Mouse (Mus musculus): Measurements from ENCODE around the gene Icam5. TPM values are rescaled to one million over a fixed set of nuclear protein-coding genes. Genes with fewer than 3 reads are reported as not detected.

The Icam5 gene
- polyA plus RNA-seq, 1 experiment from 2014 or later = not detected

- Histone ChIP-seq H3K4me1 (ENCODE audit: control insufficient read depth in 2 of 2, insufficient read depth in 2 of 2, low read length in 2 of 2) (no peaks in the 10 kb centered on the region), H3K4me3 (ENCODE audit: control insufficient read depth in 1 of 2, insufficient read depth in 1 of 2, low read depth in 1 of 2, low read length in 2 of 2) (no peak overlapping the region), H3K9me3 (ENCODE audit: control insufficient read depth, low read length) (no peaks in the 10 kb centered on the region), H3K36me3 (ENCODE audit: control insufficient read depth, insufficient read depth, low read length) (peaks cover 6% of the 10 kb centered on the region; the same call in 1 of the 2 replicates), H3K27ac (replicated peaks in 1 of 2; ENCODE audit: control insufficient read depth in 1 of 2, insufficient read depth in 1 of 2, low read depth in 2 of 2, low read length in 2 of 2) (no peak overlapping the region), H3K4me2 (ENCODE audit: low read length) (no peak overlapping the region), H3K27me3 (ENCODE audit: control insufficient read depth, insufficient read depth, low read length) (peaks cover 13% of the 10 kb centered on the region; the same call in 1 of the 2 replicates), H3K9ac (ENCODE audit: low read length) (no peak overlapping the region)
- ATAC-seq (ENCODE audit: insufficient number of reproducible peaks, insufficient read depth, low FRiP score, low read depth) = no peak
- 74% methylated on average over 1 of the region's 1 CpGs for WGBS
Measured at GRCm38 (mm10) chr9:21022726-21023125, 9.1 kb upstream of the Icam5 start.

- peaks cover 11 to 13% of the 10 kb centered on the region in 2 experiments for H3K4me1 ChIP-seq (ENCODE audit: control insufficient read depth in 2 of 2, insufficient read depth in 2 of 2, low read length in 2 of 2)
- H3K4me3 ChIP-seq (ENCODE audit: control insufficient read depth in 1 of 2, insufficient read depth in 1 of 2, low read depth in 1 of 2, low read length in 2 of 2) = no peak overlapping the region
- H3K36me3 ChIP-seq (ENCODE audit: control insufficient read depth, insufficient read depth, low read length) = peaks cover 6% of the 10 kb centered on the region; the same call in 1 of the 2 replicates
- WGBS = 61% methylated on average over 19 of the region's 19 CpGs
- H3K9me3 ChIP-seq (ENCODE audit: control insufficient read depth, low read length) = no peaks in the 10 kb centered on the region
- ATAC-seq (ENCODE audit: insufficient number of reproducible peaks, insufficient read depth, low FRiP score, low read depth) = no peak
- no peak overlapping the region for H3K4me2 ChIP-seq (ENCODE audit: low read length)
- H3K27me3 ChIP-seq (ENCODE audit: control insufficient read depth, insufficient read depth, low read length) = peaks cover 10% of the 10 kb centered on the region
- H3K9ac ChIP-seq (ENCODE audit: low read length) = no peak overlapping the region
- H3K27ac ChIP-seq (replicated peaks in 1 of 2; ENCODE audit: control insufficient read depth in 1 of 2, insufficient read depth in 1 of 2, low read depth in 2 of 2, low read length in 2 of 2) = no peak overlapping the region
Measured at GRCm38 (mm10) chr9:21025258-21025810, 6.5 kb upstream of the Icam5 start.

GRCm38 (mm10) chr9:21026849-21027248 is 5.0 kb upstream of the Icam5 start:
- Histone ChIP-seq H3K4me1 (ENCODE audit: control insufficient read depth in 2 of 2, insufficient read depth in 2 of 2, low read length in 2 of 2) (peaks cover 16 to 20% of the 10 kb centered on the region in 2 experiments), H3K4me3 (ENCODE audit: control insufficient read depth in 1 of 2, insufficient read depth in 1 of 2, low read depth in 1 of 2, low read length in 2 of 2) (no peak overlapping the region), H3K27me3 (ENCODE audit: control insufficient read depth, insufficient read depth, low read length) (peaks cover 14% of the 10 kb centered on the region), H3K9me3 (ENCODE audit: control insufficient read depth, low read length) (no peaks in the 10 kb centered on the region), H3K36me3 (ENCODE audit: control insufficient read depth, insufficient read depth, low read length) (0 out of 2 replicates have a peak, but pooled peaks cover 6% of the 10 kb centered on the region), H3K4me2 (ENCODE audit: low read length) (no peak overlapping the region), H3K9ac (ENCODE audit: low read length) (no peak overlapping the region), H3K27ac (replicated peaks in 1 of 2; ENCODE audit: control insufficient read depth in 1 of 2, insufficient read depth in 1 of 2, low read depth in 2 of 2, low read length in 2 of 2) (no peak overlapping the region)
- ATAC-seq (ENCODE audit: insufficient number of reproducible peaks, insufficient read depth, low FRiP score, low read depth) = no peak
- WGBS = 78% methylated on average over 12 of the region's 12 CpGs

- Histone ChIP-seq H3K4me1 (ENCODE audit: control insufficient read depth in 2 of 2, insufficient read depth in 2 of 2, low read length in 2 of 2) (peaks cover 18 to 30% of the 10 kb centered on the region in 2 experiments), H3K27me3 (ENCODE audit: control insufficient read depth, insufficient read depth, low read length) (peaks cover 24% of the 10 kb centered on the region), H3K9me3 (ENCODE audit: control insufficient read depth, low read length) (no peaks in the 10 kb centered on the region), H3K4me2 (ENCODE audit: low read length) (no peak overlapping the region), H3K36me3 (ENCODE audit: control insufficient read depth, insufficient read depth, low read length) (0 out of 2 replicates have a peak, but pooled peaks cover 6% of the 10 kb centered on the region), H3K27ac (replicated peaks in 1 of 2; ENCODE audit: control insufficient read depth in 1 of 2, insufficient read depth in 1 of 2, low read depth in 2 of 2, low read length in 2 of 2) (no peak overlapping the region), H3K9ac (ENCODE audit: low read length) (no peak overlapping the region), H3K4me3 (ENCODE audit: control insufficient read depth in 1 of 2, insufficient read depth in 1 of 2, low read depth in 1 of 2, low read length in 2 of 2) (no peak overlapping the region)
- 59% methylated on average over 8 of the region's 8 CpGs for WGBS
- no peak for ATAC-seq (ENCODE audit: insufficient number of reproducible peaks, insufficient read depth, low FRiP score, low read depth)
Measured at GRCm38 (mm10) chr9:21027774-21028290, 4.0 kb upstream of the Icam5 start.

GRCm38 (mm10) chr9:21028560-21029110 is 3.2 kb upstream of the Icam5 start:
- no peak overlapping the region for H3K27ac ChIP-seq (replicated peaks in 1 of 2; ENCODE audit: control insufficient read depth in 1 of 2, insufficient read depth in 1 of 2, low read depth in 2 of 2, low read length in 2 of 2)
- no peak overlapping the region for H3K4me3 ChIP-seq (ENCODE audit: control insufficient read depth in 1 of 2, insufficient read depth in 1 of 2, low read depth in 1 of 2, low read length in 2 of 2)
- no peaks in the 10 kb centered on the region for H3K9me3 ChIP-seq (ENCODE audit: control insufficient read depth, low read length)
- no peak overlapping the region for H3K9ac ChIP-seq (ENCODE audit: low read length)
- peaks cover 23 to 38% of the 10 kb centered on the region in 2 experiments for H3K4me1 ChIP-seq (ENCODE audit: control insufficient read depth in 2 of 2, insufficient read depth in 2 of 2, low read length in 2 of 2)
- ATAC-seq (ENCODE audit: insufficient number of reproducible peaks, insufficient read depth, low FRiP score, low read depth) = no peak
- H3K4me2 ChIP-seq (ENCODE audit: low read length) = 0 out of 2 replicates have a peak overlapping the region, but pooled peaks have one; percentile 83
- WGBS = 74% methylated on average over 6 of the region's 6 CpGs
- H3K36me3 ChIP-seq (ENCODE audit: control insufficient read depth, insufficient read depth, low read length) = 0 out of 2 replicates have a peak, but pooled peaks cover 6% of the 10 kb centered on the region
- peaks cover 32% of the 10 kb centered on the region for H3K27me3 ChIP-seq (ENCODE audit: control insufficient read depth, insufficient read depth, low read length)

- ATAC-seq (ENCODE audit: insufficient number of reproducible peaks, insufficient read depth, low FRiP score, low read depth) = peak; percentile 9; the same call in 1 of the 2 replicates
- H3K4me1 ChIP-seq (ENCODE audit: control insufficient read depth in 2 of 2, insufficient read depth in 2 of 2, low read length in 2 of 2) = peaks cover 23 to 38% of the 10 kb centered on the region in 2 experiments
- peaks cover 40% of the 10 kb centered on the region for H3K27me3 ChIP-seq (ENCODE audit: control insufficient read depth, insufficient read depth, low read length)
- no peak within 1 kb of the TSS; a peak in 1 of 4 replicates for H3K27ac ChIP-seq (replicated peaks in 1 of 2; ENCODE audit: control insufficient read depth in 1 of 2, insufficient read depth in 1 of 2, low read depth in 2 of 2, low read length in 2 of 2)
- no peaks in the 10 kb centered on the region for H3K9me3 ChIP-seq (ENCODE audit: control insufficient read depth, low read length)
- 1% methylated on average over 37 of the region's 37 CpGs for WGBS
- 0 out of 2 replicates have a peak, but pooled peaks cover 6% of the 10 kb centered on the region for H3K36me3 ChIP-seq (ENCODE audit: control insufficient read depth, insufficient read depth, low read length)
- H3K4me3 ChIP-seq (ENCODE audit: control insufficient read depth in 1 of 2, insufficient read depth in 1 of 2, low read depth in 1 of 2, low read length in 2 of 2) = peak within 1 kb of the TSS; percentile 42 to 54
- peak within 1 kb of the TSS; percentile 64 for H3K9ac ChIP-seq (ENCODE audit: low read length)
- H3K4me2 ChIP-seq (ENCODE audit: low read length) = peak within 1 kb of the TSS; percentile 83
Measured at GRCm38 (mm10) chr9:21029291-21030054, 2.4 kb upstream of the Icam5 start, which contains the start of gene Icam4. TSS of gene Icam4 (plus strand) at chr9:21029373.

- Histone ChIP-seq H3K36me3 (ENCODE audit: control insufficient read depth, insufficient read depth, low read length) (0 out of 2 replicates have a peak, but pooled peaks cover 6% of the 10 kb centered on the region), H3K27me3 (ENCODE audit: control insufficient read depth, insufficient read depth, low read length) (peaks cover 46% of the 10 kb centered on the region), H3K9me3 (ENCODE audit: control insufficient read depth, low read length) (no peaks in the 10 kb centered on the region), H3K4me2 (ENCODE audit: low read length) (peak overlapping the region; percentile 83), H3K9ac (ENCODE audit: low read length) (0 out of 2 replicates have a peak overlapping the region, but pooled peaks have one; percentile 64), H3K27ac (replicated peaks in 1 of 2; ENCODE audit: control insufficient read depth in 1 of 2, insufficient read depth in 1 of 2, low read depth in 2 of 2, low read length in 2 of 2) (no peak overlapping the region), H3K4me1 (ENCODE audit: control insufficient read depth in 2 of 2, insufficient read depth in 2 of 2, low read length in 2 of 2) (peaks cover 23 to 38% of the 10 kb centered on the region in 2 experiments), H3K4me3 (ENCODE audit: control insufficient read depth in 1 of 2, insufficient read depth in 1 of 2, low read depth in 1 of 2, low read length in 2 of 2) (peak overlapping the region in 1 of 2 experiments; percentile 54; a peak in 2 of 4 replicates)
- no peak for ATAC-seq (ENCODE audit: insufficient number of reproducible peaks, insufficient read depth, low FRiP score, low read depth)
- WGBS = 19% methylated on average over 22 of the region's 22 CpGs
Measured at GRCm38 (mm10) chr9:21030055-21030600, 1.7 kb upstream of the Icam5 start.
